Mouse (Mus musculus) thymus, postnatal 10 days (tissue): Measurements from ENCODE around the gene Mgat4a.

Experiments
- DNase-seq, 2 experiments: peaks; one replicate each; pipeline ENCODE4 v3.0.0; 2021; ENCODE audit warnings: low spot score in 2 of 2

Gene Mgat4a

DNA sequence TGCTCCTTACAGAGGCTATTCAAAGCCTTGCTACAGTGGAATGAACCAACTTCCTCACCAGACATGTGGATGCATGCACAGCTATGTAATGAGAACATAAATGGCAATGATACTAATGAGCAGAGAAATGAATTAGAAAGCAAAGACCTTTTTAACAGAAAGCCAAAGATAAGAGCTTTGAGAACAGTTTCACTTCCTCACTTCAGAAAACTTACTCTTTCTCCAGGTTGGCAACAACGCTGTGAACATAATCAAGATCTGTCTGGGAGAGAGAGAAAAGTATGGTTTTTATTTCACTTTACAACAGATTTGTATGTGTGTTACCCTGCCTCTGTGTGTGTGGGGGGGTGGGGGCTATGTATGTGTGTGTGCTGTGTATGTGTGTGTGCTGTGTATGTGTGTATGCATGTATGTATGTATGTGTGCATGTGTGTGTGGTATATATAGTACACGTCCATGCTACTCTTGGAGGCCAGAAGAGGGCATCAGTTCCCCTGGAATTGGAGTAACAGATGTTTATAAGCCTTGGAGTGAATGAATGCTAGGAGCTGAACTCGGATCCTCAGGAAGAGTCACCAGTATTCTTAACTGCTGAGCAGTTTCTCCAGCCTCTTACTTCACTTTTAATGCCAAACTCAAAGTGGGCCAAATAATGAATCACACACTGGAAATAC is 74.4 kb downstream of the Mgat4a start:
- DNase-seq: no peak

DNA sequence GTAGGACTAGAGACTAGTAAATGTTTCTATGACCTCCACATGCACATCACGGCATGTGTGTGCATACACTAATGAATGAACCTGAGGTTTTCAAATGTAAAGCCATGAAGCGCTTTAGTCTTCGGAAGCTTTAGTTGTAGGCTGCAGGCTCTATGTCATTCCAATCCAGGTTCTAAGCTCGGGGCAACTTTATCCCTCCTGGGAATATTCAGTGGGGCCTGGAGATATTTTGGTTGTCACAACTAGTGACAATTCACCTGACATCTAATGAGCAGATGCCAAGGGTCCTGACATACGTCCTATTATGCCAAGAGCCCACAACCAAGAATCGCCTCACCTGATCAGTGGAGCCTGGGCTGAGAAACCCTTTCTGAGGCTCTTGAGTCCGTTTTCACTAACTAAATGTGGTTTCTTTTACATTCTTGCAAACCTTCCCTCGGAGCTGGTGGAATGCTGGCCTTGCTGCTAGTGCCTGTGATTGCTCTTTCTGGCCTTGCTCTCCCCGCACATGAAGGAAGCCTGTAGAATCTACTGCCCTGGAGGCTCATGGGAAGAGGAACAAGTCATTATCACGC is 75.9 kb downstream of the Mgat4a start:
- no peak for DNase-seq

GRCm38 (mm10) chr1:37457546-37457945 is 83.3 kb downstream of the Mgat4a start:
- no peak for DNase-seq

- DNase-seq: no peak
Measured at GRCm38 (mm10) chr1:37451270-37451669, 89.5 kb downstream of the Mgat4a start.

DNA sequence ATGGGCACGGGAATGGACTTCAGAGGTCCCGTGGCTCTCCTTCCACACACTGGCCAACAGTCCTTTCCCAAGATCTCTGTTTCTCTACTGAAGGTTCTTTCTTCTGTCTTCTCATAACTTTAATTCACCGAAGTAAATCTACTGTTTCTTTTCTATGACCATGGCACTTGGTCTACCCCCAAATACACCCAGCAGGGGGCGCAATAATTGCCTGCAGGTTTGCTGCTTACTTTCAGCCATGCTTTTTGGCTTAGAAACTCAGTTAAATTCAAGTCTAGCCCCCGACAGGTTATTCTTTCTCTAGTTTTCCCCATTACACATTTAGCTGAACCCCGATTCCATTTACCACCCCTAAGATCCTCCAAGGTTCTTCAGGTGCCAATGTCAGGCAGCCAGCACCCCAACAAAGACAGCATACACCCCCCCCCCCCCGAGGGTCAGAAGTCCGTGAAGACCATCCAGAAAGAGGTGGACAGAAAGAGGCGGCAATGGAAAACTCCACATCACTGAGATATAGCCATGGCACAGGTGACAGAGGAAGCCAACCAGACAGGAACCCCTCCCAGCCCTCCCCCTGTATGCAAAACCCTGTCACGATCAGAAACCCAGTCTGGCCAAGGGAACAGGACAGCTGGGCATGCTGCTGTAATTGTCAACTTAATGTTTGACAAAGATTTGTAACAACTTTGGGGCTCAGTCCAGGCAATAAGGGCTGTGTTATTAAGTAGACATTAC is 92.3 kb downstream of the Mgat4a start:
- DNase-seq: peak; percentile 51 to 86

DNA sequence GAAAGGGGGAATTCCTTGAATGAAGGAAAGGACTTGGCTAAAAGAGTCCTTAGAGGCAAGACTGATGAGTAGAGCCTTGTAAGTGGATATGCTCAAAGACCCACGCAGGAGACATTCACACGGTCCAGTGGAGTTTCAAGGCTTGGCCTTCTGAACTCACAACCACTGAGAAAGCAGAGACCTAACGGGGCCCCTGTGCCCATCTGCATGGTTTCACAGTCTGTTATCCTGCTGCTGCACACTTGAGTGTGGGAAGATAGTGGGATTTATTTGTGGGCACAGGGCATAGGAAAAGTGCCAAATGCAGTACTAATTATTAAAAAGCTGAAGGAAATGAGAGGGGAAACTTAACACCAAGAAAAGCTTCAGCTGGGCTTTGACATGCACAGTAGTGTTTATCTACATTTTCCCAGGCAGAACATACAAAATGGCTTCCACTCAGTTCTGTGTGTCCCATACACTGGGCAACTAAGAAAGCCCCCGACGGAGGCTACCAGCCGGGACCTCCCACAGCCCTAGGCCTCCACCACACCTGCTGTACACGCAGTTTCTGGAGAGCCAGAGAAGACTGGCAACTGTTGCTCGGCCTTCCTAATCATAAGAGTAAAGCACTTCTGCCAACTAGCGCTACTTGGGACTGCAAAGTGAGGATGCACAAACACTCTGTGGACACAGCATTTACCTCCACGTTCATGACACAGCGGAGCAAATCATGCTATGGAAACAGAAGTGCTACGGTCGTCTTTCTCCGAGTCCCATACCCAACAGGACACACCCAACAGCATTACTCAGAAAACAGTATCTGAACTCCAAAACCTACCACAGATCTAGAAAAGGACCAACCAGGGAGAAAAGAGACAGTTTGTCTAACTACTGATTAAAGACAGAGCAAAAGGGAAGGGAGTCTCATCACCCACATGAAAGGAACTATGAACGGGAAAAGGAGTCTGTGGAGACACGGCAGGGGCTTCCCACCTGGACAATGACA is 97.7 kb downstream of the Mgat4a start:
- DNase-seq: no peak

GRCm38 (mm10) chr1:37436419-37436818 is 104.4 kb downstream of the Mgat4a start:
- no peak for DNase-seq

GRCm38 (mm10) chr1:37430297-37430840 is 110.4 kb downstream of the Mgat4a start:
- DNase-seq: no peak

GRCm38 (mm10) chr1:37429366-37430296 is 111.2 kb downstream of the Mgat4a start, which contains the start of the genes Coa5 and Unc50:
TSS of gene Coa5 (minus strand) at chr1:37430103.
TSS of gene Unc50 (plus strand) at chr1:37430139.
- DNase-seq: peak; percentile 86 to 87

DNA sequence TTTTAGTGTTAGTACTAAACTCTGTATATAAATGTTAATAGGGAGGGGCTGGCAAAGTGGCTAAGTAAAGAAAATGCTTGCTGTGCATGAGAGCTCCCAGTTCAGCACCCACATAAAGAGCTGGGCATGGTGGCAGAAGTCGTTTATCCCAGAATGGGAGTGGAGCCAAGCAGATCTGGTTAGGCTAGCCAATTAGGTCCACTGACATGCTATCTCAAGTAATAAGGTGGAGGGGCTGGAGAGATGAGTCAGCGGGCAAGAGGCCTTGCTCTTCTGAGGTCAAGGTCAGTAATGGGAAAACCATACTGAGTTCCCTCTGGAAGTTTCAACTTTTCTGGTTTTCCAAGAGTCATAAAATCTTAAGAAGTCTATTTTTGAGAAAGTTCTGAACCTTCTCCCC is 111.9 kb downstream of the Mgat4a start:
- no peak for DNase-seq

GRCm38 (mm10) chr1:37427144-37427875 is 113.5 kb downstream of the Mgat4a start:
- no peak for DNase-seq

DNA sequence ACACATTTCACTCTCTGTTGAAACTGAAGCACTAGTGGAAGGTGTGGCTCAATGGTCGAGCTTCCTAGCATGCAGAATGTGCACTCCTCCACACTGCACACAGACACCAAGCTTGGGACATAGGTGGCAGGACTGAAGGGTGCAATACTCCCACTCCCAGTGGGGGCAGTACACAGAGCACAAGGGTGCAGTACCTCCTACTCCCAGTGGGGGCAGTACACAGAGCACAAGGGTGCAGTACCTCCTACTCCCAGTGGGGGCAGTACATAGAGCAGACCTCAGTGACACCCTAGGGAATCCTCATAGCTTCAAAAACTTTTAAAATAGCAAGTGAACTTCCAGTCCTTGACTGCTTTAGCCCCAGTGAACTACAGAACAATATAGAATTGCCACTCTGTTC is 121.4 kb downstream of the Mgat4a start:
- peak; percentile 26 to 64 for DNase-seq

- DNase-seq: no peak
Measured at GRCm38 (mm10) chr1:37415394-37415793, 125.4 kb downstream of the Mgat4a start.

- DNase-seq: no peak
Measured at GRCm38 (mm10) chr1:37409647-37410046, 131.2 kb downstream of the Mgat4a start.

DNA sequence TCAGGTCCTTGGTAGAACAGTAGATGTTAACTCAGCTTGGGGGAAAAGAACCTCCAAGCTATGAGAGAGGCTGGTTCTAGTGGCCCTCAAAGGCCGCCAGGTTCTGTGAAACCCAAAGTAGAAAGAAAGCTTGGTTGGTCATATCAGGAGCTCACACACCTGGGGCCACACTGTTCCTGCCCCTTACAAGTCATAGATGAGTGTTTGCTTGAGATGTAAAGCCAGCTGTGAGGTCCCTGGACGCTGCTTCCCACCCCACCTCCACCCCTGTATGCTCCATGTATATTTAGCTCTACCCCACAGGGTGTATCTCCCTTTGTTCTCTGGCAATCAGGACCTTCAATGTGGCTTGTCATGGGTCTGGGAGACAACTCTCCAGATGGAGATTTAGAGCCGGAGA is 132.1 kb downstream of the Mgat4a start:
- DNase-seq: no peak

DNA sequence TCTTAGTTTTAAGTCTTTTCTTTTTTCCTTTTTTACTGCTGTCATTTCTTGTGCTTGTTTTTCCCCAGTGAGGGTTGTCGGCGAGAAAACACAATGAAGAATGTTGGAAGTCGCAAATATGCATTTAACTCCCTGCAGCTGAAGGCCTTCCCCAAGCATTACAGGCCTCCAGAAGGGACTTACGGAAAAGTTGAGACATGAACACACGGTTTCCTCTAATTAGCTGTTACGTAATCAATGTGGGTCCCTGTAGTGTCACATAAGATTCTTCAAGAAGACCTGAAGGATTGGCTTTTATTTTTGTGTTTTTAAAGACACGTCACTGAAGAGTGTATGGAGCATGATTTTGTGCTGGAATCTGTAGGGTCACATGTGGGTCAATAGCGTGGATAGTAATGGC is 132.8 kb downstream of the Mgat4a start:
- no peak for DNase-seq

DNA sequence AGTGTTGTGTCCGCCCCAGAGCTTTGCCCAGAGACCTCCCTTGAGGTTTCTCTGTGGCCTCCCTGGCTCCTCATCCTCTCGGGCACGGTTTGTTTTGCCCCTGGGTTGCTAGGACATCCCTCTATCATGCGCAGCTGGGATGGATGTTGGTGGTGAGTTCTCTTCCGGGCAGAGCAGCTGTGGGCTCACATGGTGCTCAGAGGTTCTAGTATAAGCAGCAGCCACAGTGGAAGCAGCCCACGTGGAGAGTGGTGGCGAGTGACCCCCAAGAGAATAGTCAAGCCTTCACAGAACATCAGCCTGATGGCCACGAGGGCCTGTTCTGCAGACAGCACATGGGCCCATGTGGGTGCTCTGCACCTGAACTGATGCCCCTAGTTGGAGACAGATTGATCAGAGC is 133.6 kb downstream of the Mgat4a start:
- no peak for DNase-seq

GRCm38 (mm10) chr1:37405137-37405536 is 135.7 kb downstream of the Mgat4a start:
- no peak for DNase-seq

DNA sequence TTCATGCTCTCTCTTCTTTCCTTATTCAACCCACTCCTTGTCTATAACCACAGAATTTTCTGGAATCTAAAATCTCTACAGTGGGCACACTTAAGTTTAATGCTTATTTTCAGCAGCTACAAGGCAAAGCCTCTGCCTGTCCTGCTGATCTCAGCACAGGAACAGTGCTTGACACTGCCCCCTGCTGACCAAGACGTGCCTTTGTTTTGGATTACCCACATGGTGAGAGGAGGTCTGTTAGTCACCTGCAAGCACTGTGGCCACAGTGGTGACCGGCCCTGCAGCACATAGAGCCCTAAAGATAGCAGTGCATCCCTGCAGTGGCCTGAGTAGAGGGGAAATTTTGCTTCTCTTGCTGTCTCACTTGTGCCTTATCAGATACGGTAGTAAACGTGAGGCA is 139.1 kb downstream of the Mgat4a start:
- DNase-seq: peak; percentile 22 to 65

DNA sequence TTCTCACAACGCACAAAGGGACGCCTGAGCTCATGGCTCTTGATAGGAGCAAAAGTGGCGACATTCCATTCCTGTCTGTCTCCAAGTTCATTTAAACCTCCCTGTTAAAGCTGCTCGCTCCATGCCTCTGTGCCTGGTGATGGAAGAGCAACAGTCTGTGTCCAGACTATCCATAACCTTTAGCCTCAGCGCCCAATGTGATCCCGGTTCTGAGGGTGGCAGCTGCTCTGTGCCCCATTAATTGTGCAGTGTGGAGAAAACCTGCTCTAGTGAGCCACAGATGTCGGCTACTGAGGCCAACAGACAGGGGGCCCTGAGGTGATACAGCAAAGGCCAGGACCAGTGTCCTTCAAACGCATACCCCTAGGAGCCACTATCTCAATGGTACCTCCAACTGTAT is 141.1 kb downstream of the Mgat4a start:
- no peak for DNase-seq
